Mouse (Mus musculus) lung, postnatal 25 days (tissue): ENCODE results near the gene BC035947.

Experiments
- DNase-seq: peaks from one replicate; pipeline ENCODE4 v3.0.0; 2022; ENCODE audit warnings: low spot score

Gene BC035947

GRCm38 (mm10) chr1:78501036-78501435 lies 10.9 kb downstream of the BC035947 start:
- no peak for DNase-seq

- DNase-seq = no peak
These were observed 21.8 kb downstream of the BC035947 start for GRCm38 (mm10) chr1:78490143-78490542.

DNA sequence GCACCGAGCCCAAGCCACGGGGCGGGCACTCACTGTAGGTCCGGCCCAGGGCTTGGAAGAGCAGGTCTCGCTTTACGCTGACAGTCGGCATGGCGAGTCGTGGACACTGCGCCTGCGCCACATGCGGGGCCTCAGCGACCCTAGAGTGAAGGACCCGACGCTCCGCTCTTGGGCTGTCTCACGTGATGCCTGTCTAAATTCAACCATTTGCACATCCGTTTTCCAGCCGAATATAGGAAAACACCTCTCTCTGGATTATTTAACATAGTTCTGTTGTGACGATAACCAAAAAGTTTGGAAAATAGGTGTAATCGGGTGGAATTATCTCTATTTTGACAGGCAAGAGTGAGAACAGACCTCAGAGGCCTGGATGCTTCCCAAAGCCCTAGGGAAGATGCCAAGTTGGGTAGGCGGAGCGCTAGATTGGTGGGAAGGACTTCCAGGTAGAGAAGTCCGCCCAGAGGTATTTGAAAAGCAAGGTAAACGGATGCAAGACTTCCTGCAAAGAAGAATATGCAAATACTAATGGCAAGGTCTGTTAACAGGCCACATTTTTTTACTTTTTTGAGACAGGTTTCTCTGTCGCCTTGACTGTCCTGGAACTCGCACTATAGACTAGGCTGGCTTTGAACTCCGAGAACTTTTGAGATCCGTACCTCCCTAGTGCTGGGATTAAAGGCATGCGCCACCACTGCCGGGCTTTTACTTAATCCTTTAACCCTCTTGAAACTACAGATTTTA lies 23.0 kb downstream of the BC035947 start, which contains the start of gene Farsb:
TSS of gene Farsb (minus strand) at position 146 of the 741 bp plus-strand sequence.
- peak; percentile 94 for DNase-seq

GRCm38 (mm10) chr1:78488427-78488751 lies 23.6 kb downstream of the BC035947 start:
- DNase-seq = no peak

GRCm38 (mm10) chr1:78484361-78484760 lies 27.6 kb downstream of the BC035947 start:
- DNase-seq = no peak

GRCm38 (mm10) chr1:78483430-78483829 lies 28.5 kb downstream of the BC035947 start:
- no peak for DNase-seq

DNA sequence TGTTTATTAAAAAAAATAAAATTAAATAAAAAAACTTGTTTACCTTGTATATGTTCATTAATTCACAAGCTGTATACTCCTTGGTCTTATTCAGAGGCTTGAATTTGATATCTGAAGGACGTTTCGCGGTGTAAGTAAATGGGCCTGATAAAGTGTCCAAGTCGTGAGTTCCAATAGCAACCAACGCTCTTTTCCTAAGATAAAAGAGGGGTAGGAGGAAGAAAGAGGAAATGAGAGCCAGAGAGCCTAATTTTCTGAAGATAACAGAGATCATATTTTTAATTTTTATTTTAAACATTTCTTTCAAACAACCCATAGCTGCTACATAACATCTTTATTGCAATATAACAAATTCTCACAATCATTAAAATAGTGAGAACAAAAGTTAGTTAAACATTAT lies 39.5 kb downstream of the BC035947 start:
- no peak for DNase-seq

DNA sequence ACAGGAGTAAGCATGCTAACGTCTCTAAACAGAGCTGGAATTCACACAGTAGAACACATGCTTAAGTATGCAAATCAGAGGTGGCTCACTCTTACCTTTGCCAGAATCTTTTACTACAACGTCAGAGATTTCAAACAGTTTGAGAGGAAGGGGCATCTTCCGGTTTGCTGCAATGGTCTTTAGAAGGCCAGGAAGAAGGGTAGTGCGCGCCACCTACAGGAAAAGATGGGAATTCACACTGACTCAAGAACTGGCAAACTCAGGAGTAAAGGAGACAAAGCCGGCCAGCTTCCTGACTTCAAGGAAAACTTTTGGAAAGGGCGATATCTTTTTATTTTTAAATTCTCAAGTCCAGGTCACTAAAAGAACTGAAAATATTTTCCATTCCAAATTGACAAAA lies 57.3 kb downstream of the BC035947 start:
- peak; percentile 31 for DNase-seq

- DNase-seq = no peak
These were observed 58.1 kb downstream of the BC035947 start for GRCm38 (mm10) chr1:78453886-78454285.

GRCm38 (mm10) chr1:78452544-78452943 lies 59.4 kb downstream of the BC035947 start:
- no peak for DNase-seq

GRCm38 (mm10) chr1:78451070-78451854 lies 60.7 kb downstream of the BC035947 start:
- no peak for DNase-seq

DNA sequence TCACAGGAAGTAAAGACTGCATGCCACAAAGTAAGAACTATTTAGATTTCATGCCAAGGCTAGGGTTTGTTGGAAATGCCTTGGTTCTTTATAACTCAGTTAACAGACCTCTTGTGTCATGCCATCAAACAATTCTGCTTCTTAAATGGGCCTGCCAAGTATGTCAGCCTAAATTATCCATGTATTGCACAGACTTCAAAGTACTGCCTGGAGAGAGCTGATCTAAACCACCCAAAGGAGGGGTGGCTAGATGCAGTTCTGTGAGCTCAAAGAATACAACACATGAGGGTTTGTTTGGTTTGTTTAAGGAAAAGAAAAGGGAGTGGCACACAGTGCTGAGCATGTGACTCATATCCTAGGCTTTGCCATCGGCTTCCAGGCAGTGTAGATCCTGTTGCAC lies 63.9 kb downstream of the BC035947 start:
- DNase-seq = no peak
